Mouse (Mus musculus) mouse trophoblast stem cell (cell line): ENCODE data around the gene Plscr5.

Source experiments
- in situ Hi-C, 2 experiments: fragments of 300-500 bp; cut with MseI, MboI; formaldehyde crosslinking; loops; 2 replicates in 1 of 2; 3 replicates in 1 of 2; pipeline ENCODE4 v1.15.1; 2025

Gene Plscr5

DNA sequence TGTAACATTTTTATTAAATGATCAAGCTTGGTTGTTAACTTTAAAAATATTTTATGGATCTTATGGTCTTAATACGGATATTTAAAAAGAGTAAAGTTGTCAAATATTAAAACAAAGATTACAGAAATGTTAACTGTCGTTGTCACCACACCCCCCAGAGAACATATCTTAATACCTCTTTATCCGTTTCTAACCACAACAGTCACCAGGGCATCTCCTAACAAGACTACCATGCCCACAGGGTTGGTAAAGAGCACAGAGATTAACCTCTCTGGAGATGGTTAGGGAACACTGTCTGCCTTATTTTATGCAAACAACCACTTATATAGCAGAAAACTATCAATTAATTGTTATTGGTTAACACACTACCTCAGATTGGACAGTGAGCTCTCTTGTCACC lies 34.1 kb downstream of the Plscr5 start:
- in situ Hi-C loops: no loop called here

DNA sequence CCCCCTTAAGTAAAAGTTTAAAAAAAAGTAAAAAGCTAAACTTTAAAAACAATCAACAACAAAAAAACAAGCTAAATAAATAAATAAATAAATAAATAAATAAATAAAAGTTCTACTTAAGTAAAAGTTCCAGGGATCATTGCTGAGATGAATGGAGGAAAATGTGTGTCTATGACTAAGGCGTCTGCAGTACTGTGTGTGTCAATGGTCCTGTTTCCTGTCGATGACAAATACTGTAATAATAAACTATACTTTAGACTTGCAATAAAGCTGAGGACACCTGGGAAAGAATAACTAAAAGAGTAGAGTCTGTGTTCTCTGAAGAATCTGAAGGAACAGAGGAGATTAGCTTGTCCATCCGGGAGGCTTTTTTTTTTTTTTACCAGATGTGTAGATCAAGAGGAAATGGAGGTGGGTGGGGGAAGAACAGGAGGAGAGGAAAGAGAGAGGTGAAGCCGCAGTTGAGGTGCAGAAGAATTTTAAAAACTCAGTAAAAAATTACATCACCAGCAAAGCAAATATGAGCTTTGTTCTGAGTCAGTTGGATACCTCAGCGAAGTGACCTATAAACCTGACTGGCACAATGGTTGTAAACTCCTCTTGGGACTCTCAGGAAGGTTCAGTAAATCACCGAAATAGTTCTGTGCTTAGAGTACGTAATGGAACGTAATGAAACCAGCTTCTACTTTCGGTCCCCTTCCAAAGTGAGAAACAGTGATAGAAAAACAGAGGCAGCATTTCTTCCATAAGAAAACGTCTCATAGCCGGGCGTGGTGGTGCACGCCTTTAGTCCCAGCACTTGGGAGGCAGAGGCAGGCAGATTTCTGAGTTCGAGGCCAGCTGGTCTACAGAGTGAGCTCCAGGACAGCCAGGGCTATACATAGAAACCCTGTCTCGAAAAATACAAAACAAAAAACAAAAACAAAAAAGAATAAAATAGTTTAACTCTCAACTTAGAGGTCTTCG lies 36.4 kb downstream of the Plscr5 start:
- in situ Hi-C loops: no loop called here

DNA sequence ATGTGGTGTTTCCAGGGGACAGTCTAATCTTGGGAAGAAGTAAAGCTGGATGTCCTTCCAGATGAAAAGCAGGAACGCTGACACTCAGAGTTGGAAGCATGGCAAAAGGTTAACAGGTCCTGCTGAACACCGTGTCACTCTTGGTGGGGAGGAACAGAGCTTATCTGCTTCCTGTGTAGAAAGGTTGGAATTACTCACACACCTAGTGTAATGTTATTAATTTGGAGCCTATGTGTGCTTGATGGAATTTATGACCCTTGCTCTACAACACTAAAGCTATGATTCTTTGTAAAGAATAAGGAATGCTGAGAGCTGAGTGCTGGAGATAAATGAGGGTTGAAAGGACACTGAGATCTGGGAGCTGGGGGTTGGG lies 37.1 kb downstream of the Plscr5 start:
- in situ Hi-C loops: no loop called here

DNA sequence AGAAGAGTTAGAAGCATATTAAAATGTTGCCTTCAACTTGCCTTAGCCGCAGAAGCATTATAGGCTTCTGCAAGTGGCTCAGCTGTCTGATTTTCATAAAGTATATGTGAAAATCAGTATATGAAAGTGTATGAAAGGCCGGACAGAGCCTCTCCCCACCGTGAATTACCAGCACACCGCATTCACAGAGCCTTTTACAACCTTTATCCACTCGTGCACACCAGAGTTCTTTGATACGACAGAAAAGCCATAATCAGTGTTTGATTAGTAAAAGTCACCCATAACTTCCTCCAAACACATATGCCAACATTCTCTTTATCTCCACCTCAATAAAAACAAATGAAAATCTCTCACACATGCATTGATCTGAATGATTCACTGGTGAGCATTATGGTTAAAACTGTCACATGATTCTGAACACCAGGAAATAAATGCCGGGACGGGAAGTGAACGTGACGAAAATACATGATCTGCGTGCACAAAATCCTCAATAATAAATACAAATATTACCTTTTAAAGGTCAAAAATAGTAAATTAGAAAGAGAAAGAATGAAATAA lies 42.2 kb downstream of the Plscr5 start:
- in situ Hi-C loops: no loop called here

DNA sequence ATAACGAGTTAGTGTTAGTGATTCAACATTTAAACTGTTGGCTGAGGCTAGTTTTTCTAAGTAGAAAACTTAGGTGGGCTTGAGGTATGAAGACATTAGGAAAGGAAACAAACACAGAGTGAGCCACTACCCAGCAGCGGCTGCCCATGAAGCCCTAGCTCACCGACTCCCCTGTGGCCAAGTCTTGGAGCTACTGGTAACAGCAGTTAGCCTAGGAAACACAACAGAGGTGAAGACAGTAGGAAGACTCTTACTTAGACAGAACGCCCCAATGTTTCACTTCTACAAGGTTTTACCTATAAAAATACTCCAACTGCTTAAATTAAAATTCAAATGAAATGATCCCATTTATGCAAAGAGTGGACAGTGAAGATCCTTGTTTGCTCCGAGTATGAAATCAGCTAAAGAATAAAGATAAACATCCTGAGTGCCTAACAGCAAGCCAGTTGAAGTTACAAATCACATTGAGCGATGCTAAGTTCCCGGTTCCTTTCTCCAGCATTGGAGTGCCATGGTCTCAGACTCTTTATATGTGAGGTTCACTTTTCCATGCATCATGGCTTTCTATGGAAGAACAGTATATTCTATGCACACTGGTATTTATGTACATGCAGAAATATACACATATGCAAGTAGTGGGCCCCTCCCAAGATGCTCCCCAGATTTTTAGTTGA lies 56.2 kb downstream of the Plscr5 start:
- in situ Hi-C loops: no loop called here

DNA sequence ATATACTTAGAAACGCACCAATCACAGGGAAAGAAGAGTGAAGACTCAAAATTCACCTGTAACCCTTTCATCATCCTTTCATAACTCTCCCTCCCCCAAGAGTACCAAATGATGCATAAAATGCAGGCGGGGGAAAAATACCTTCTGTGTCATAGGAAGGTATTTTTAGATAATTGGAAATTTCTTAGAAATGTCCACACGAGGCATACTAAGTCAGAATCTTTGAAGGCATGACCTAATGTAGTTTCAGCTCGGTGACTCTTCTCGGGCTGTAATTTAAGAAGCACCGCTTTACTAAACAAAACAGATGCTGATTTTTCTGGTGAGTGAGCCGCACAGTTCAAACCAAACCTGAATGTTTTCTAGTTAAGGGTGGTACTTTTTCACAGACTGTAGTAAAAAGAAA lies 56.7 kb downstream of the Plscr5 start, which contains the start of gene Plscr1:
Plscr1 (plus strand) TSS at position 304 of the 406 bp plus-strand sequence.
- in situ Hi-C loops: no loop called here

DNA sequence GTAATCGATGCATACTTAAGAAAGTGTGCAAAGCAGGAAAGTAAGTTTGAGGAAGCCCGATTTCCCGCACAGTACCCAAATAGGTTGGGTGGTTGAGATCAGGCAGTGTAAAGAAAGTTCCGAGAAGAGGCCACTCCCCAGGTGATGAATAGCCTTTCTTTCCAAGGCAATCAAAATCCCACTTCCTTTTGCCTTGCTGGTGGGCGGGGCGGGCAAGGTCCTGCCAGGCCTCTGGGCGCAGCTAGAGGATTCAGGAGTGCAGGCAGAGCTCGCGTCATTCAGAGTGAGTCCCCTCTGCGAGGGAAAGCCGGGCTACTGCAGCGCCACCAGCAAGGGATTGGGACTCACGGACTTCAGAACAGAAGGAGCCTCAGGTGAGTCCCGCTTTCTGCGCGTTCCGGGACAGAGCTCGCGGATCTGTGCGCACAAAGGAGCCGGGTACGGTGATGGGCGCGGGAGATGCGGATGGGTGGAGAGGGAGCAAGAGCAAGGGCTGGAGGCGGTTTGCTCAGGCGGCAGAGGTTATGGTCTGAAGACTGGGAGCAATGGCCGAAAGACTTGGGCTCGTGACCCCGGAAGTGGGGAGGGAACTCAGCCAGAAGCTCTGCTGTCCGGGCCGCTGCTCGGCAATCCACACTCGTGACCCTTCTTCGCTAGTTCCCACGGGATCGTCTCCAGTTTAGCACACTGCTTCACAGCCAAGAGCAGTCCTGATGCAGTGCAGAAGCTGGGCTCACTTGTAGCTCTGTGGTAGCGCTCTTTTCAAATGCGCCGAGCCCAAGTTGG lies 57.4 kb downstream of the Plscr5 start:
- in situ Hi-C loops: no loop called here

DNA sequence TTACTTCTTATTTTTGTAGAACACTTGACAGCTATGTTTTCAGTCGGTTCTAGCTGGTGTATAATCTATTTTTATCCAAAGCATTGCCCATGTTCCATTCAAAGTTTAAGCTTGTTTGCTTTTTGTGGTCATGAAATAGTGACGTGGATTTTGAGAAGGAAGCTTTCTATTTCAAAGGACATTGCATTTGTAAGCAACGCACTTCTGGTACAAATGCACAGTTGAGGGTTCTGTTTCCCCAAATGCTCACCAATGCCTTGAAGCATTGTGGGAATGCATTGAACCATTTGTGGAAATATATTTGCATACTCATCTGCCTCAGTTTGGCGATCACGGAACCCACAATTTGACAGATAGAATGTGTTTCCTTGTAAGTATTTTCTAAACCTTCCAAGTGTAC lies 60.0 kb downstream of the Plscr5 start:
- in situ Hi-C loops: no loop called here

DNA sequence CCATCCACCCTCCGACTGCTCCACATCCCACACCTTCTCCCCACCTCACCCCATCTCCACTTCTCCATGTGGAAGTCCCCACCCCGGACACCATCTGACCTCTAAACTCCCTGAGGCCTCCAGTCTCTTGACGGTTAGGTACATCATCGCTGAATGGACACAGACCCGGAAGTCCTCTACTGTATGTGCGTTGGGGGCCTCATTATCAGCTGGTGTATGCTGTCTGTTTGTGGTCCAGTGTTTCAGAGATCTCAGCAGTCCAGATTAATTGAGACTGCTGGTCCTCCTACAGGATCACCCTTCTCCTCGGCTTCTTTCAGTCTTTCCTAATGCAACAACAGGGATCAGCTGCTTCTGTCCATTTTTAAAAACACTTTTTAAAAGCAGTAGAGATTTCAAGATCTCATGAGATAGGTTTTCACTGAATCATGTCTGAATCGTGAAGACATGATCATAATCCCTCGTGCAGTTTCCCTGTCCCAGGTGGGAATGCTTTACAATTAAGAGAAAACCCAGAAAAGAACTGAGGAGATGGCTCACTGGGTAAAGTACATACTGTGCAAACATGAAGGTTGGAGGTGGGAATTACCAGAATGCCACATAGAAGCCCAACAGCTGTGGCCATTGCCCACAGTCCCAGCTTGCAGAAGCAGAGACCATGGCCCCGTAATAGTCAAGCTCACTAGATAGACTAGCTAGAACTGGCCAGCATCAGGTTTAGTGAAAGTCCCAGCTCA lies 61.0 kb downstream of the Plscr5 start:
- in situ Hi-C loops: no loop called here
